Mouse (Mus musculus) limb, embryonic 14.5 days (tissue): ENCODE measurements around the gene Cops2. TPM values are rescaled to one million over a fixed set of nuclear protein-coding genes. Genes with fewer than 3 reads are reported as not detected.

Experiments used
- ATAC-seq: fragments of 200-750 bp; cut with Nextera tagmentation; 2 replicates; pipeline ENCODE4 v1.8.0; 2017; ENCODE audit warnings: low read depth, moderate number of reproducible peaks, moderate TSS enrichment; ENCODE audit not compliant: low FRiP score
- DNase-seq: peaks from one replicate; pipeline ENCODE4 v3.0.0-alpha.2; 2015; ENCODE audit warnings: low spot score
- H3K27ac ChIP-seq: fragments of 300-500 bp; sonication (generic); replicated peaks from 2 replicates; pipeline ENCODE4 v1.5.1; 2014; ENCODE audit warnings: low read depth, mild to moderate bottlenecking, low read length, moderate library complexity, mixed read lengths
- H3K27me3 ChIP-seq: fragments of 300-500 bp; sonication (generic); 2 replicates; pipeline ENCODE4 v1.6.1; 2014; ENCODE audit warnings: low read length, mixed read lengths; ENCODE audit not compliant: control insufficient read depth, insufficient read depth
- H3K36me3 ChIP-seq: fragments of 300-500 bp; sonication (generic); 2 replicates; pipeline ENCODE4 v1.6.1; 2014; ENCODE audit warnings: mild to moderate bottlenecking, low read length, moderate library complexity, mixed read lengths; ENCODE audit not compliant: control insufficient read depth, insufficient read depth
- H3K4me1 ChIP-seq: fragments of 300-500 bp; sonication (generic); 2 replicates; pipeline ENCODE4 v1.6.1; 2014; ENCODE audit warnings: antibody characterized with exemption, low read length, mixed read lengths; ENCODE audit not compliant: control insufficient read depth, insufficient read depth
- H3K4me2 ChIP-seq: fragments of 300-500 bp; sonication (generic); replicated peaks from 2 replicates; pipeline ENCODE4 v1.6.1; 2014; ENCODE audit warnings: low read depth, mild to moderate bottlenecking, low read length, moderate library complexity; ENCODE audit not compliant: severe bottlenecking
- H3K4me3 ChIP-seq: fragments of 300-500 bp; sonication (generic); replicated peaks from 2 replicates; pipeline ENCODE4 v1.5.1; 2014; ENCODE audit warnings: low read length
- H3K9ac ChIP-seq: fragments of 300-500 bp; sonication (generic); 2 replicates; pipeline ENCODE4 v1.6.1; 2014; ENCODE audit warnings: mild to moderate bottlenecking, low read depth, low read length, moderate library complexity; ENCODE audit not compliant: severe bottlenecking
- H3K9me3 ChIP-seq: fragments of 300-500 bp; sonication (generic); 2 replicates; pipeline ENCODE4 v1.6.1; 2016; ENCODE audit warnings: low read length; ENCODE audit not compliant: control insufficient read depth
- POLR2A ChIP-seq: fragments of 200-500 bp; IDR thresholded peaks from 2 replicates; pipeline ENCODE4 v1.8.0; 2012; ENCODE audit warnings: inconsistent platforms, mild to moderate bottlenecking, moderate library complexity, borderline replicate concordance; ENCODE audit not compliant: insufficient read depth, insufficient read length; ENCODE audit errors: extremely low read depth
- WGBS: fragments of 180-500 bp; shearing (Covaris S2); extraction: QIAGEN DNeasy Blood & Tissue Kit; methylation state at CpG from one replicate; pipeline ENCODE4 v1.1.7; 2014; 5-methylcytosine and 5-hydroxymethylcytosine counted together
- polyA plus RNA-seq, 2 experiments: library from polyadenylated mRNA; depleted of rRNA in 1 of 2; stranded (reverse) in 1 of 2; unstranded in 1 of 2; fragments of >200 nt; fragmentation: Nextera tagmentation in 1 of 2; extraction: Ambion mirVana in 1 of 2; gene quantifications; 2 replicates each; pipeline versions ENCODE4 v1.2.1 to v1.2.3; 2012 to 2014

The Cops2 gene
- polyA plus RNA-seq, 2 experiments = 75.1 to 86.7 TPM

DNA sequence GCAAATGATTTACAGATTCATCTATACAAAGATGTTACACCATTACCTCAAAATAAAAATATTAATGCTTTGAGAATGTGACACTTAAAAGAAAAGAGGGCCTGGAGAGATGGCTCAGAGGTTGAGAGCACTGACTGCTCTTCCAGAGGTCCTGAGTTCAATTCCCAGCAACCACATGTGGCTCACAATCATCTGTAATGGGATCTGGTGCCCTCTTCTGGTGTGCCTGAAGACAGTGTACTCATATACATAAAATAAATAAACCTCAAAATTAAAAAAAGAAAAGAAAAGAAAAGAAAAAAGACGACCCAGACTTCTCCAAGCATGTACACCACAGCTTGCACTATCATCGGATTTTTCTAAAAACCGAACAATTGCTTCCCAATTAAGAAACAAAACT is 1.2 kb downstream of the Cops2 start:
- Histone ChIP-seq H3K9ac (peak overlapping the region; percentile 97), H3K36me3 (no peaks in the 10 kb centered on the region; the same call in 1 of the 2 replicates)

DNA sequence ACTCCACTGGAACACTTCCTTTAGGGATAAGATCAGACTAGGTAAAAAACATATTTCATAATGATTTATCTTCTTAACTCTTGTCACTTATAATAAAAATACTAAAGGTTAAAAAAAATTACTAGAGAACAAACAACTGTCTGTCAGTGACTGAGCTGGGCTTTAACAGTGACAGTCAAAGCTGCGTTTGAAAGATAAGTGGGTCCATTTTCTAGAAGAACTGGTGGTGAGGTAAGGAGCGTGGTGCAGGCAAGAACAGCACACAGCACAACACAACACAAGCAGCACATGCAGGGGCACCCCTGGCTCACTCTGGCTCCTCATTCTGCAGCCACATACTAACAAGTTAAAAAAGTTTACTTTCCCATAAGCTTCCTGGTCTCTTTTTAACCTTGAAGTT is 7.7 kb downstream of the Cops2 start:
- DNase-seq (no peak), ATAC-seq (no peak)
- H3K27ac ChIP-seq = no peak overlapping the region
- H3K4me1 ChIP-seq = no peaks in the 10 kb centered on the region
- no peaks in the 10 kb centered on the region for H3K9me3 ChIP-seq
- 86% methylated on average over 2 of the region's 2 CpGs for WGBS
- H3K36me3 ChIP-seq = peaks cover 24% of the 10 kb centered on the region
- TF ChIP-seq POLR2A = no peak
- no peak overlapping the region for H3K4me3 ChIP-seq
- no peak overlapping the region for H3K9ac ChIP-seq
- H3K4me2 ChIP-seq = no peak overlapping the region
- no peaks in the 10 kb centered on the region for H3K27me3 ChIP-seq

More for the DNA sequence above, 1.2 kb downstream of the Cops2 start:
- H3K9me3 ChIP-seq = no peaks in the 10 kb centered on the region
- no peak overlapping the region for H3K27ac ChIP-seq
- H3K4me3 ChIP-seq = peak overlapping the region; percentile 99
- H3K4me1 ChIP-seq = peaks cover 4% of the 10 kb centered on the region
- no peak for TF ChIP-seq POLR2A
- no peaks in the 10 kb centered on the region for H3K27me3 ChIP-seq
- DNase-seq = no peak
- peak overlapping the region; percentile 67 for H3K4me2 ChIP-seq
- ATAC-seq = no peak
- WGBS = 54% methylated on average over 3 of the region's 3 CpGs

DNA sequence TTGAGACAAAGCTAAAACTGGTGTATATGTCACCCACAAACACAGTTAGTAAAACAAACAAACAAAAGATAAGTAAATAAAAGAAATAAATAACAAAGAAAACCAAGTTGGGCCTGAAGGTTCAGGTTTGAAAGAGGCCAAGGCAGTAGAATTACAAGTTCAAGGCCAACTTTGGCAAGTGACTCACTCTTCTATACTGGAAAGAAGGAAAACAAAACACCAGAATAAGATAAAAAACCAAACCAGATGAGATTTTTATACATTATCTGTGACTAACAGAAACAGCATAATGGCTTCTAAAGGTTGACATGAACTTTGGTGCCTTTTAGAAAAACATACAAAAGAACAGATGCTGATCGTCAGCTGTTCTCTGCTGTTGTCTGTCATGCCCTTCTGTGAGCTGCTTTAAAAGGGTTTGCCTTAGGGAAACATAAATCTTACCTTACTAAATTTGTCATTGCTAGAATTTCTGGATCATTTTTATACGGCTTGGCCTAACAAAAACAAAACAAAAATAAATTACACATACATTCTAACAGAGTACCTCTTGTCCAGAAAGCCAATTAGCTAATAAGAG is 20.1 kb downstream of the Cops2 start:
- no peaks in the 10 kb centered on the region for H3K9me3 ChIP-seq
- no peak overlapping the region for H3K9ac ChIP-seq
- peaks cover 78% of the 10 kb centered on the region for H3K36me3 ChIP-seq
- H3K27ac ChIP-seq = no peak overlapping the region
- ATAC-seq = no peak
- H3K27me3 ChIP-seq = no peaks in the 10 kb centered on the region
- no peak for DNase-seq
- no peak overlapping the region for H3K4me3 ChIP-seq
- 68% methylated on average over 2 of the region's 2 CpGs for WGBS
- no peaks in the 10 kb centered on the region for H3K4me1 ChIP-seq
- TF ChIP-seq POLR2A = no peak
- no peak overlapping the region for H3K4me2 ChIP-seq

DNA sequence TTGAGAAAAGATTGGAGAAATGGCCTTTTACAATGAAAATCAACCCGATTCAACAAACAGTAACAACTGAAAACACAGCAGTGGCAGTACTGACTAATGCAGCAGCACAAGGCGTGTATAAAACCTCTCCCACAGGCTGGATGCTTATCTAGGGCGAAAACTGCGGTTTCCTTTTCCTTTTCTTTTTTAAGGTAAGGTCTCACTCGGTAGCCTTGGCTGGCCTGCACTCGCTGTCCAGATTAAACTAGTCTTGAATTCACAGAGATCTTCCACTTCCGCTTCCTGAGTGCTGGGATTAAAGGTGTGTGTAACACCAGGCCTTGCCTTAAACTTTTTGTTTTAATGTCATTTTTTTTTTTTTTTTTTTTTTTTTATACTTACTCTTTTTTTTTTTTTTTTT is 20.8 kb downstream of the Cops2 start:
- no peaks in the 10 kb centered on the region for H3K9me3 ChIP-seq
- H3K4me1 ChIP-seq = no peaks in the 10 kb centered on the region
- ATAC-seq (no peak), DNase-seq (no peak)
- no peaks in the 10 kb centered on the region for H3K27me3 ChIP-seq
- H3K36me3 ChIP-seq = peaks cover 80% of the 10 kb centered on the region
- WGBS = 92% methylated on average over 7 of the region's 7 CpGs
- no peak overlapping the region for H3K4me2 ChIP-seq
- no peak overlapping the region for H3K27ac ChIP-seq
- no peak overlapping the region for H3K4me3 ChIP-seq
- no peak for TF ChIP-seq POLR2A
- no peak overlapping the region for H3K9ac ChIP-seq

DNA sequence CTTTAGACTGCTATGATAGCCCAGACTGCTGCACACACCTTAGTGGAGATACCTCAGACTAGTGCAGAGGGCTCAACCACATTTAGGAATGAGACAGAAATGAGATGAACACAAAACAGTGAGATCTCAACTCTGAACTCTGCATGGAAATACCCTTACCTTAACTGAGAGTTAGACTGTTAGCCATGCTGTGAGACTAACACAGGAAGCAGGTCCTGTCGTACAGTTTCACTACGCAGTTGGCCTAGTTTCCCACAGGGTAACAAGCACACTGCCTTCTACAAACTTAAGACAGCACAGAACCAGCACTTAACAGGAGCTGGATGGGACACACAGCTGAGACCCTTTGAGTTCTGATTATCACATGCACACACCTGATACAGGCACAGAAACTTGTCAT is 29.0 kb downstream of the Cops2 start:
- H3K9me3 ChIP-seq = no peaks in the 10 kb centered on the region
- ATAC-seq = no peak
- H3K27me3 ChIP-seq = no peaks in the 10 kb centered on the region
- no peaks in the 10 kb centered on the region for H3K4me1 ChIP-seq
- no peak overlapping the region for H3K9ac ChIP-seq
- no peak overlapping the region for H3K4me2 ChIP-seq
- 93% methylated on average over 2 of the region's 2 CpGs for WGBS
- DNase-seq = no peak
- no peak overlapping the region for H3K4me3 ChIP-seq
- no peak overlapping the region for H3K27ac ChIP-seq
- peaks cover 54% of the 10 kb centered on the region for H3K36me3 ChIP-seq
- TF ChIP-seq POLR2A = no peak

DNA sequence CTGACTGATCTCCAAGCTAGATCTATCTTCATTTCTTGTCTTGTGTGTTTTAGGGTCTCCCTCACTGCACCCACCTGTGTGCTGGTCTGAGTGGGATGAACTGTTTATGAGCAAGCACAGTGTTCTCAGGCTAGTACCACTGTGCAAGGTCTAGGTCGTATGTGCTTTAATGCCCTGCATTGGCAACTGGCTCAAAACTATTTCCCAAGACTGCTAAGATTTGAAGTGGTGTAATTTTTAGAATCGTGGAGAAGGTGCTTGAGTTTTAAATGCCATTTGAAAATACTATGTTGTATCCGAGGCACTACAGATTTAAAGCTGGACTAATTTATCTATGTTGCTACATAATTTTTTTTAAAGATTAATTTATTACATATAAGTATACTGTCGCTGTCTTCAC is 31.0 kb downstream of the Cops2 start:
- peaks cover 35% of the 10 kb centered on the region for H3K36me3 ChIP-seq
- no peaks in the 10 kb centered on the region for H3K9me3 ChIP-seq
- H3K27ac ChIP-seq = no peak overlapping the region
- ATAC-seq (no peak), DNase-seq (no peak)
- H3K4me3 ChIP-seq = no peak overlapping the region
- H3K9ac ChIP-seq = no peak overlapping the region
- no peak for TF ChIP-seq POLR2A
- no peaks in the 10 kb centered on the region for H3K4me1 ChIP-seq
- H3K27me3 ChIP-seq = no peaks in the 10 kb centered on the region
- WGBS = 86% methylated on average over 4 of the region's 4 CpGs
- no peak overlapping the region for H3K4me2 ChIP-seq
